Mouse (Mus musculus) cerebellum, adult (tissue): ENCODE results near the gene Klrb1a.
"Not testable (repeated sequence)": the region's sequence is repeated elsewhere in the genome, so short reads cannot be mapped to it uniquely, and the experiment has no call there.

Experiments
- ATAC-seq: cut with Nextera tagmentation; 2 replicates; pipeline ENCODE4 v1.9.2; 2017; ENCODE audit warnings: mild to moderate bottlenecking, moderate library complexity, mixed read lengths; ENCODE audit not compliant: insufficient number of reproducible peaks, low FRiP score, low TSS enrichment

The Klrb1a gene

GRCm38 (mm10) chr6:128623433-128623832 lies at the start of gene Klrb1a:
Gene Klrb1a (minus strand): TSS chr6:128623533.
- ATAC-seq = not testable (repeated sequence)

- ATAC-seq = no peak
Observed at GRCm38 (mm10) chr6:128669936-128670335, 46.6 kb upstream of the Klrb1a start.

- ATAC-seq = no peak
Observed at GRCm38 (mm10) chr6:128662206-128662605, 38.9 kb upstream of the Klrb1a start, which contains the start of gene Clec2h. Gene Clec2h (plus strand): TSS chr6:128662385.

- ATAC-seq = no peak
Observed at GRCm38 (mm10) chr6:128661249-128661648, 37.9 kb upstream of the Klrb1a start.

GRCm38 (mm10) chr6:128652938-128653337 lies 29.6 kb upstream of the Klrb1a start:
- no peak for ATAC-seq

- not testable (repeated sequence) for ATAC-seq
Observed at GRCm38 (mm10) chr6:128650827-128651226, 27.5 kb upstream of the Klrb1a start.

- no peak for ATAC-seq
Observed at GRCm38 (mm10) chr6:128650187-128650586, 26.9 kb upstream of the Klrb1a start.

GRCm38 (mm10) chr6:128649681-128650080 lies 26.3 kb upstream of the Klrb1a start:
- ATAC-seq = no peak

GRCm38 (mm10) chr6:128645708-128646107 lies 22.4 kb upstream of the Klrb1a start:
- not testable (repeated sequence) for ATAC-seq

- peak; percentile 86 for ATAC-seq
Observed at GRCm38 (mm10) chr6:128644694-128645093, 21.4 kb upstream of the Klrb1a start.

GRCm38 (mm10) chr6:128643999-128644398 lies 20.7 kb upstream of the Klrb1a start:
- ATAC-seq = no peak

- ATAC-seq = no peak
Observed at GRCm38 (mm10) chr6:128641116-128641716, 17.9 kb upstream of the Klrb1a start.

- ATAC-seq = no peak
Observed at GRCm38 (mm10) chr6:128640673-128641072, 17.3 kb upstream of the Klrb1a start.

- ATAC-seq = not testable (repeated sequence)
Observed at GRCm38 (mm10) chr6:128630912-128631905, 7.9 kb upstream of the Klrb1a start.

- peak; percentile 97 for ATAC-seq
Observed at GRCm38 (mm10) chr6:128629771-128630739, 6.7 kb upstream of the Klrb1a start.

GRCm38 (mm10) chr6:128625246-128625645 lies 1.9 kb upstream of the Klrb1a start:
- not testable (repeated sequence) for ATAC-seq

- no peak for ATAC-seq
Observed at GRCm38 (mm10) chr6:128624425-128624824, 1.1 kb upstream of the Klrb1a start.

- no peak for ATAC-seq
Observed at GRCm38 (mm10) chr6:128622733-128623132, 600 bp downstream of the Klrb1a start.

- no peak for ATAC-seq
Observed at GRCm38 (mm10) chr6:128606350-128606749, 17.0 kb downstream of the Klrb1a start.

GRCm38 (mm10) chr6:128604512-128604911 lies 18.8 kb downstream of the Klrb1a start:
- no peak for ATAC-seq
